Mouse (Mus musculus): ENCODE data around the gene Asna1.

DNA sequence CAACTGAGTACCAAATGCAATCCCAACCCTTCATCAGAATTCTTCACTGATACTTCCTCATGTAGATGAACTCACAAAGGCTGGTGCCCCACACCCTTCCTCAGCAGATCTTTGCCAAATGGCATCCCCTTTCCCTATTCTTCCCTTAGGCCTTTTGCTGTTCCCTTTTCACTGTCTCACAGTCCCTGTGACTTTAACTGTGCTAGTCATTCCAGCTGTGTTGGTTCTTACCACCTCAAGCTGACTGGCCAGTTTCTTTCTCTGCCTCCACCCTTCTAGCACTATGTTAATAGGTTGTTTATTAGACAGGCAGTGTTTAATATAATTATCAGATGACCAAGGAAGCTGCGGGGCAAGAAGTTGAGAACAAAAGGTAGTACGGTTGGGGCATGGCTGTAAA is 56.4 kb downstream of the Asna1 start:
- TF ChIP-seq CTCF (conservative IDR thresholded peaks at IDR 0.05; ENCODE audit: insufficient read depth, insufficient read length, low read depth, low read length) (no peak), POLR2A (IDR thresholded peaks at IDR 0.05; ENCODE audit: low read depth, low read length) (no peak)
